Mouse (Mus musculus) thymus, postnatal 14 days (tissue): ENCODE data around the gene Tiparp.

Source experiments
- DNase-seq: peaks from one replicate; pipeline ENCODE4 v3.0.0; 2021

The Tiparp gene

GRCm38 (mm10) chr3:65585291-65585690, 57.1 kb downstream of the Tiparp start:
- no peak for DNase-seq

- no peak for DNase-seq
Observed at GRCm38 (mm10) chr3:65585823-65586482, 57.7 kb downstream of the Tiparp start.

- DNase-seq: peak; percentile 38
Observed at GRCm38 (mm10) chr3:65586483-65586905, 58.3 kb downstream of the Tiparp start.

GRCm38 (mm10) chr3:65586966-65587365, 58.8 kb downstream of the Tiparp start:
- DNase-seq: no peak

- no peak for DNase-seq
Observed at GRCm38 (mm10) chr3:65588424-65588823, 60.2 kb downstream of the Tiparp start.

GRCm38 (mm10) chr3:65592850-65593249, 64.6 kb downstream of the Tiparp start:
- no peak for DNase-seq

GRCm38 (mm10) chr3:65594493-65594892, 66.3 kb downstream of the Tiparp start:
- DNase-seq: peak; percentile 79

GRCm38 (mm10) chr3:65595196-65595595, 67.0 kb downstream of the Tiparp start:
- no peak for DNase-seq

- no peak for DNase-seq
Observed at GRCm38 (mm10) chr3:65598071-65598830, 70.0 kb downstream of the Tiparp start.

- no peak for DNase-seq
Observed at GRCm38 (mm10) chr3:65599151-65599550, 70.9 kb downstream of the Tiparp start.

- DNase-seq: no peak
Observed at GRCm38 (mm10) chr3:65601291-65602050, 73.3 kb downstream of the Tiparp start.

- no peak for DNase-seq
Observed at GRCm38 (mm10) chr3:65603392-65604055, 75.3 kb downstream of the Tiparp start.
